Mouse (Mus musculus) kidney, postnatal 14 days (tissue): ENCODE data around the gene Olfr394.
"Not testable (repeated sequence)": the region's sequence is repeated elsewhere in the genome, so short reads cannot be mapped to it uniquely, and the experiment has no call there.

Experiments used
- DNase-seq: peaks from one replicate; pipeline ENCODE4 v3.0.0; 2022; ENCODE audit warnings: mixed read lengths

The Olfr394 gene

DNA sequence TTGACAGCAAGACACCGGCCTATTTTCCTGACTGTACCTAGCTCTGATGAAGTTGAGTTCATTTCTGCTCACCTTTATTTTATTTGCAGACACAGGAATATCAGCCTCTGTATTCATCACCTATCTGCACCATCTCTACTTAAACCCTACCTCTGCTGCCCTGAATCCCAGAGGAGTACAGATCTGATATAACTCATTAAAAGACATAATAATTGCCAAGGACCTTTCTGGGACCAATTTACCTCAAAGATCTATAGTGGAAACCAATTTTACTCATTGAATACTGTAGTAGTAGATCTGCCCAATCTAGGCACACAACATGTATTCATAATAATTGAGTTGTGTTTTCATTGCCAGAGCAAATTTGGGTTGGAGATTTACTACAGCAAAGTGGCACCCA is at the start of gene Olfr394:
Gene Olfr394, minus strand, starts transcription at position 101 of the 400 bp plus-strand sequence.
- DNase-seq = no peak

DNA sequence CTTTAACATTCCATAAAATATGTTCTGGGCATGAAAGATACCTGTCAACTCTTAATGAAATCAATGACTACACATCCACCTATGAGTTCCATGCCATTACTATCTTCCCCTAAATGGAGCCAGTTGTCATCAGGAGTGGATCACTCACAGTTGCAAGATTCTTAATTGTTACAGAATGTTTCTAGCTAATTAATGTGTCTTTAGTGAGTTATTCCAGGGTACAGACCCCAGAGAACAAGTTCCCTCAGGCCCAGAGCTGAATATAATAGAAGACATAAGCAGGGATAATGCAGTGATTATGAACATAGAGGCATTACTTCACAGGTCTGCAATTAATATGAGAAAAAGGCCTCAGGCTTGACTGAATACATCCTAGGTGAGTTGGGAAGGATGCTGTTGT is 45.8 kb upstream of the Olfr394 start, which contains the start of gene Olfr23:
Gene Olfr23, plus strand, starts transcription at position 301 of the 400 bp plus-strand sequence.
- no peak for DNase-seq

DNA sequence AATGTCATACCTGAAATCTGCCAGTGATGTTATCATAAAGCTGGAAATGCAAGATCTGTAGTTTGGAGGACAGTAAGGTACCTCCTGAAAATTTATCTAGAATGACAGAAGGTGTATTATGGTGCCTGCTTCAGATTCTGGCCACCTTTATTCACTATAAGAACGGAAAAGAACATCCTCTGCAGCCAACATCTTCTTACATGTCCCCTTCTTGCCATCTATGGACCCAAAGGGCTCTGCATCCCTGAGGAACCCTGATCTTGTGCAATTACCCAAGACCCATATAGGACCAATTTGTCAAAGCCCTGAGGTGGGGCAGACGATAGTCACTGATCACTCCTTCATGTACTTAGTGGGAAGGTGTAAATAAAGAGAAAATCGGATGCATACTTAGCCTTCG is 18.6 kb upstream of the Olfr394 start, which contains the start of gene Olfr395:
Gene Olfr395, minus strand, starts transcription at position 101 of the 400 bp plus-strand sequence.
- not testable (repeated sequence) for DNase-seq

DNA sequence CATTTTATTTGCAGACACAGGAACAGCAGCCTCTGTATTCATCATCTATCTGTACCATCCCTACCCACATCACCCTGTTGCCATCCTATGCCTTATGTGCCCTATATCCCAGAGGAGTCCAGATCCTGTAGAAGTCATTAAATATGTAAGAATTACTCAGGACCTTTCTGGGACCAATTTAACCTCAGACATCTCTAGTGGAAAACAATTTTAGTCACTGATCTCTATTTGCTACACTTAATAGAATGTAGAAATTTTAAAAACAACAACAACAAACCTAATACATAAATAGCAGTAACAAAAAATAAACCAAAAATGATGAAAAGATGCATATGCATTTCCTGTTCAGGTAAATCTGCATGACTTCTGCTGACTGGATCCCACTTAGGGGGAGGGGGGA is 39.2 kb downstream of the Olfr394 start, which contains the start of gene Olfr393:
Gene Olfr393, minus strand, starts transcription at position 101 of the 400 bp plus-strand sequence.
- no peak for DNase-seq
